Mouse (Mus musculus): Measurements from ENCODE around the gene Rab7. TPM values are rescaled to one million over a fixed set of nuclear protein-coding genes. Genes with fewer than 3 reads are reported as not detected.

Gene Rab7
- total and polyA plus RNA-seq, 3 experiments, result 58.6 to 361 (median 68.9) TPM

- no peak for DNase-seq (ENCODE audit: extremely low read depth)
- Histone ChIP-seq H3K36me3 (replicated peaks in 1 of 2; ENCODE audit: control insufficient read depth in 1 of 2, insufficient read depth in 1 of 2, low read length in 1 of 2) (peaks cover 3 to 20% of the 10 kb centered on the region in 2 experiments), H3K4me3 (replicated peaks in 1 of 3; ENCODE audit: low read depth in 2 of 3, low read length in 2 of 3, poor library complexity in 1 of 3) (peak overlapping the region; percentile 17 to 89 (median 37)), H3K27ac (ENCODE audit: insufficient read depth, low read depth) (no peak overlapping the region), H3K4me2 (ENCODE audit: insufficient read depth, low read depth, poor library complexity, severe bottlenecking) (peak overlapping the region; percentile 30; the same call in 1 of the 2 replicates), H3K9ac (ENCODE audit: insufficient read depth, low read depth) (no peak overlapping the region), H3K79me2 (replicated peaks; ENCODE audit: control insufficient read depth, extremely low read depth, insufficient read depth, poor library complexity, severe bottlenecking) (peaks cover 44% of the 10 kb centered on the region), H3K9me3 (replicated peaks; ENCODE audit: low read length) (no peaks in the 10 kb centered on the region), H3K27me3 (replicated peaks) (no peaks in the 10 kb centered on the region), H3K4me1 (ENCODE audit: control insufficient read depth in 1 of 2, insufficient read depth in 2 of 2) (peaks cover 19 to 39% of the 10 kb centered on the region in 2 experiments)
- in situ Hi-C loops (cut with MboI; ENCODE audit: low pct_ligation_motif_present, low pct_unique_long_range_greater_than_20kb, low sequenced_read_pairs), result no loop called here
- dilution Hi-C loops (cut with MboI; ENCODE audit: extremely low pct_ligation_motif_present, extremely low pct_unique_long_range_greater_than_20kb, low sequenced_read_pairs), result no loop called here
- TF ChIP-seq USF2 (conservative IDR thresholded peaks at IDR 0.05; ENCODE audit: low read depth, low read length) (no peak), MYC (IDR thresholded peaks at IDR 0.05; ENCODE audit: low read depth, low read length) (no peak), TCF12 (IDR thresholded peaks at IDR 0.05; ENCODE audit: low read depth, low read length) (no peak), NRF1 (IDR thresholded peaks at IDR 0.05; ENCODE audit: low read depth, low read length) (no peak), POLR2A (IDR thresholded peaks at IDR 0.05; ENCODE audit: low read depth, low read length) (no peak)
Observed at GRCm38 (mm10) chr6:88045406-88045766, 316 bp upstream of the Rab7 start.

- Histone ChIP-seq H3K27me3 (replicated peaks) (no peaks in the 10 kb centered on the region), H3K79me2 (replicated peaks; ENCODE audit: control insufficient read depth, extremely low read depth, insufficient read depth, poor library complexity, severe bottlenecking) (peaks cover 56% of the 10 kb centered on the region), H3K9ac (ENCODE audit: insufficient read depth, low read depth) (peak overlapping the region; percentile 97), H3K4me3 (replicated peaks in 1 of 3; ENCODE audit: low read depth in 2 of 3, low read length in 2 of 3, poor library complexity in 1 of 3) (peak overlapping the region; percentile 89 to 94 (median 91)), H3K4me1 (ENCODE audit: control insufficient read depth in 1 of 2, insufficient read depth in 2 of 2) (peaks cover 19 to 43% of the 10 kb centered on the region in 2 experiments), H3K27ac (ENCODE audit: insufficient read depth, low read depth) (peak overlapping the region; percentile 63; the same call in 1 of the 2 replicates), H3K9me3 (replicated peaks; ENCODE audit: low read length) (no peaks in the 10 kb centered on the region), H3K4me2 (ENCODE audit: insufficient read depth, low read depth, poor library complexity, severe bottlenecking) (peak overlapping the region; percentile 91), H3K36me3 (replicated peaks in 1 of 2; ENCODE audit: control insufficient read depth in 1 of 2, insufficient read depth in 1 of 2, low read length in 1 of 2) (peaks cover 6 to 30% of the 10 kb centered on the region in 2 experiments)
- DNase-seq (ENCODE audit: extremely low read depth), result no peak
- in situ Hi-C loops (cut with MboI; ENCODE audit: low pct_ligation_motif_present, low pct_unique_long_range_greater_than_20kb, low sequenced_read_pairs) (no loop called here), dilution Hi-C loops (cut with MboI; ENCODE audit: extremely low pct_ligation_motif_present, extremely low pct_unique_long_range_greater_than_20kb, low sequenced_read_pairs) (no loop called here)
- no peak for TF ChIP-seq MXI1 (IDR thresholded peaks at IDR 0.05; ENCODE audit: low read depth, low read length)
- no peak for TF ChIP-seq EP300 (IDR thresholded peaks at IDR 0.05; ENCODE audit: low read length)
Observed at GRCm38 (mm10) chr6:88044234-88044576, 865 bp downstream of the Rab7 start.

- TF ChIP-seq E2F4 (IDR thresholded peaks at IDR 0.05; ENCODE audit: insufficient replicate concordance, low read depth, low read length), result no peak
- no peak for TF ChIP-seq ZNF384 (IDR thresholded peaks at IDR 0.05; ENCODE audit: low read depth, low read length)
- TF ChIP-seq RAD21 (IDR thresholded peaks at IDR 0.05; ENCODE audit: low read depth, low read length), result no peak
- no peak for TF ChIP-seq EP300 (IDR thresholded peaks at IDR 0.05; ENCODE audit: low read length)
- TF ChIP-seq NELFE (IDR thresholded peaks at IDR 0.05; ENCODE audit: low read depth, low read length), result no peak
- no peak for TF ChIP-seq ZC3H11A (IDR thresholded peaks at IDR 0.05; ENCODE audit: low read depth, low read length)
- no peak for TF ChIP-seq BHLHE40 (IDR thresholded peaks at IDR 0.05; ENCODE audit: low read depth, low read length)
- TF ChIP-seq UBTF (IDR thresholded peaks at IDR 0.05; ENCODE audit: low read depth, low read length), result no peak
- TF ChIP-seq CTCF (conservative IDR thresholded peaks at IDR 0.05 in 1 of 2, IDR thresholded peaks at IDR 0.05 in 1 of 2; ENCODE audit: low read depth in 2 of 2, low read length in 2 of 2), result no peak
- TF ChIP-seq POLR2AphosphoS2 (IDR thresholded peaks at IDR 0.05; ENCODE audit: low read depth, low read length), result no peak
- TF ChIP-seq MAFK (IDR thresholded peaks at IDR 0.05; ENCODE audit: insufficient replicate concordance, low read length), result no peak
- no peak for TF ChIP-seq CHD2 (IDR thresholded peaks at IDR 0.05; ENCODE audit: low read length)
- TF ChIP-seq GABPA (IDR thresholded peaks at IDR 0.05; ENCODE audit: insufficient replicate concordance, low read depth, low read length), result no peak
- no peak for TF ChIP-seq MAX (IDR thresholded peaks at IDR 0.05; ENCODE audit: low read length)
- Histone ChIP-seq H3K27ac (ENCODE audit: insufficient read depth, low read depth) (no peak overlapping the region), H3K4me1 (ENCODE audit: control insufficient read depth in 1 of 2, insufficient read depth in 2 of 2) (peaks cover 14 to 41% of the 10 kb centered on the region in 2 experiments), H3K36me3 (replicated peaks in 1 of 2; ENCODE audit: control insufficient read depth in 1 of 2, insufficient read depth in 1 of 2, low read length in 1 of 2) (peaks cover 18 to 46% of the 10 kb centered on the region in 2 experiments), H3K4me3 (replicated peaks in 1 of 3; ENCODE audit: low read depth in 2 of 3, low read length in 2 of 3, poor library complexity in 1 of 3) (no peak overlapping the region), H3K27me3 (replicated peaks) (no peaks in the 10 kb centered on the region), H3K79me2 (replicated peaks; ENCODE audit: control insufficient read depth, extremely low read depth, insufficient read depth, poor library complexity, severe bottlenecking) (peaks cover 72% of the 10 kb centered on the region), H3K9me3 (replicated peaks; ENCODE audit: low read length) (no peaks in the 10 kb centered on the region), H3K4me2 (ENCODE audit: insufficient read depth, low read depth, poor library complexity, severe bottlenecking) (peak overlapping the region; percentile 91; the same call in 1 of the 2 replicates), H3K9ac (ENCODE audit: insufficient read depth, low read depth) (peak overlapping the region; percentile 10; the same call in 1 of the 2 replicates)
- in situ Hi-C loops (cut with MboI; ENCODE audit: low pct_ligation_motif_present, low pct_unique_long_range_greater_than_20kb, low sequenced_read_pairs) (no loop called here), dilution Hi-C loops (cut with MboI; ENCODE audit: extremely low pct_ligation_motif_present, extremely low pct_unique_long_range_greater_than_20kb, low sequenced_read_pairs) (no loop called here)
- DNase-seq (ENCODE audit: extremely low read depth), result no peak
Observed at GRCm38 (mm10) chr6:88042336-88042735, 2.7 kb downstream of the Rab7 start.
